Mouse (Mus musculus): ENCODE data around the gene Ddt.

The Ddt gene

GRCm38 (mm10) chr10:75780769-75781578 lies 7.8 kb upstream of the Ddt start, which contains the start of the genes Gm20441 and Gstt3:
Gene Gm20441 (minus strand): TSS chr10:75780954.
Gene Gstt3 (minus strand): TSS chr10:75781414.
- no peak for TF ChIP-seq GATA4 (IDR thresholded peaks at IDR 0.05; ENCODE audit: insufficient replicate concordance, low read length)

DNA sequence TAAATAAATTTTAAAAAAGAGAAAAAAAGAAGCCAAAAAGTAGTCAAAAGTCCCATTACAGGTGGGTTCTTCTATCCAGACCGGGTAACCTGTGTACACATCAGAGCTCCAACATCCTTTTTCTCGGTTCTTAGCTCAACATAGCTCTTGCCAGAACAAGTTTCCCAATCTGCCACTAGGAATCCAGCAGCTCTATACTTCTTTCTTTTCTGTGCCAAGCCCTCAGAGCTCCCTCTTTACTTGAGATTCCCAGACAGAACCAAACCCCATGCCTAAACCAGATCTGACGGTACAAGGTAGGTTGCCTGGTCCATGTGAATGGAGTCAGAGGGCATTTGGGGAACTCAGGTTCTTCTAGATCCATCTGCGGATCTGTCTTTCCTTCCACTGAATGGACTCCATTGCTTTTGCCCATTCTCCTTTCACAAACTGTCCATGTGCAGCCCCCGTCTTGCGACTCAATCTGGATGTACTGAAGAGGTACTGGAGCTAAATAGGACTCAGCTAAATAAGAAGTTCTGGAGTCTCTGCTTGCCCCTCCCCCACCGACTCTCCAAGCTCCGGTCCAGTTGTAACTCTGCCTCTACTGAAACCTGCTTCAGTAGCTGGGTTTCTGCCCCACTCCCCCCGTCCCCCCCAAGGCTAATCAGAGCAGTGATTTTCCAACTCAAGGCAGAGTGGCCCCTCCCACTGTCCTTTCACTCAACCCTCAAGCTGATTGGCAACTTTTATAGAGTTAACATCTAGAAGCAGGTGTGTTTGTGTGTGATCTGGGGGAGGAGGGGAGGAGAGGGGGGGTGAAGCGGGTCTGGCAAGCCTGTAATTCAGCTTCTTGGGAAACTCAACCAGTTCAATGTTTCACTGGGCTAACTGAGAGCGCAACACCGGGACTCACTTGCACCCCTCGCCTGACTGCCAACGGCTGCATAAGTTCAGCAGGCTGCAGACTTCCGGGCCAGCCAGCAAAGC lies 6.3 kb upstream of the Ddt start:
- TF ChIP-seq GATA4 (IDR thresholded peaks at IDR 0.05; ENCODE audit: insufficient replicate concordance, low read length) = no peak

- no peak for TF ChIP-seq GATA4 (IDR thresholded peaks at IDR 0.05; ENCODE audit: insufficient replicate concordance, low read length)
Measured at GRCm38 (mm10) chr10:75777885-75778284, 4.7 kb upstream of the Ddt start.

GRCm38 (mm10) chr10:75776562-75776961 lies 3.3 kb upstream of the Ddt start:
- no peak for TF ChIP-seq GATA4 (IDR thresholded peaks at IDR 0.05; ENCODE audit: insufficient replicate concordance, low read length)

GRCm38 (mm10) chr10:75774587-75774986 lies 1.4 kb upstream of the Ddt start:
- TF ChIP-seq GATA4 (IDR thresholded peaks at IDR 0.05; ENCODE audit: insufficient replicate concordance, low read length) = no peak

DNA sequence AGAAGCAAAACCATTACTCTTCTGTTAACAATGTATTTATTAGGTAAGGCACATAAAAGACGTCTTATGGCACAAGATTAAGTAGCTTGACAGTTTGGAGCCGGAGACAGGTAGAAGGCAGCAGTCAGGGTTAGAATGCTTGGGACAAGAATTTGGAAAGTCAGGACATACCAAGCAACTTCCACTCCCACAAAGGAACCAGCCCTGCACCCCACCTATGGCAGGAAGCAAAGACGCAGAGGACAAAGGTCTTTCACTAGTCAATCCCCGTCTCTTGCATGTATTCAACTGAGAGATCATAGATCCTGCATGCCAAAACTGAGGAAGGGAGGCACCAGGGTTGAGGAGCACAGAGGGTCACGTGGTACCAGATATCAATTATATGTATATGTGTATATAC lies 888 bp upstream of the Ddt start:
- no peak for TF ChIP-seq GATA4 (IDR thresholded peaks at IDR 0.05; ENCODE audit: insufficient replicate concordance, low read length)

DNA sequence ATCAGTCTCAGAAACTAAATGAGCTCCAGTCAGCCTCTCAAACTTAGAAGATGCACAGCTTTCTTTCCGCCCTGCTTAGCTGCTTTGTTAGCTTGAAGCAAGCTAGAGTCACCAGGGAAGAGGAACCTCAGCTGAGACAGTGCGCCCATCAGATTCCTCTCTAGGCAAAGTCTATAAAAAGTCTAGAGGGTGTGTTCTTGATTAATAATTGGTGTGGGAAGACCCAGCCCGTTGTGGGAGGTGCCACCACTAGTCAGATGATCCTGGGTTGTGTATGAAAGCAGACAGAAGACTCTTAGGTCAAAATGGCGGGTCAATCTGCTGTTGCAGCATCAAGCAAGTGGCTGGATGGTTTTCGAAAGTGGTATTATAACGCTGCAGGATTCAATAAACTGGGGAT lies 6.4 kb downstream of the Ddt start:
- TF ChIP-seq GATA4 (IDR thresholded peaks at IDR 0.05; ENCODE audit: insufficient replicate concordance, low read length) = no peak

DNA sequence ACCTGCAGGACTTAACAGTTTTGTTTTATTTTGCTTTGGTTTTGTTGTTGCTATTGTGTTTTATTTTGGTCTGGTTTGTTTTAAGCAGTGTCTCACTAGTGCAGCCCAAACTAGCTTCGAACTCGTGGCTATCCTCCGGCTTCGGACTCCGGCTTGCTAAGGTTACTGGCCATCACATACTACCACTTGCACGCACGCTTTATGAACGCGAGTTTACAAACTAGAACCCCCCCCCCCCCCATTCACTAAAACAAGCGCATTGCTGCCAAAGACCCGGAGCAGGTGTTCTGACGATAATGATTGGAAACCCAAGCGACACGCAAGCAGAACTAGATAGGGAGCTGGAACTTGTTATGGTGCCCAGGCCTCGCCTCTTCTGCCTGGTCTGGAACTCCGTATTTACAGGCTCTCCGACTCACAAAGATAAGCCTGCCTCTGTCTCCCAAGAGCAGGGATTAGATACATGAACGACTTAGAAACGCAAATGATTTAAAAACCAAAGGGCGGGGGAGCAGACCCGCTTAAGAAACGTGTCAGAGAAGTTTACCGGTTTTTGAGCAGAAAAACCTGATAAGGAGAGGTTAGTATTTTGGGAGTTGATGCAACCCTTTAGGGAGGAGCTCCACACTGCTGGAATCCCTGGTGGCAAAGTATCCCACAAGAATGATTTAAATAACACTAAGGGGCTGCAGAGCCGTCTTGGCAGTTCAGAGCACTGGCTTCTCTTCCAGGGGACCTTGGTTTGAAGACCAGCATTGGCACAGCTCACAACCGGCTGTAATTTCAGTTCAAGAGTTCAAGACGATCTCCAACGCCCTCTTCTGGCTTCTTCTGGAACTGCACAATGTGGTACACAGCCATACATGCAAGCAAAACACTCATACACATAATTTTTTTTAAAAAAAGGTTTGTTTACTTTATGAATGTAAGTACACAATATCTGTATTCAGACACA lies 8.4 kb downstream of the Ddt start:
- TF ChIP-seq GATA4 (IDR thresholded peaks at IDR 0.05; ENCODE audit: insufficient replicate concordance, low read length) = no peak

- TF ChIP-seq GATA4 (IDR thresholded peaks at IDR 0.05; ENCODE audit: insufficient replicate concordance, low read length) = peak; percentile 67; the same call in 1 of the 2 replicates
Measured at GRCm38 (mm10) chr10:75763682-75764518, 9.3 kb downstream of the Ddt start, which contains the start of gene Cabin1. Gene Cabin1 (minus strand): TSS chr10:75764341.

GRCm38 (mm10) chr10:75762413-75762812 lies 10.8 kb downstream of the Ddt start:
- TF ChIP-seq GATA4 (IDR thresholded peaks at IDR 0.05; ENCODE audit: insufficient replicate concordance, low read length) = no peak

GRCm38 (mm10) chr10:75760311-75760710 lies 12.9 kb downstream of the Ddt start:
- TF ChIP-seq GATA4 (IDR thresholded peaks at IDR 0.05; ENCODE audit: insufficient replicate concordance, low read length) = no peak

DNA sequence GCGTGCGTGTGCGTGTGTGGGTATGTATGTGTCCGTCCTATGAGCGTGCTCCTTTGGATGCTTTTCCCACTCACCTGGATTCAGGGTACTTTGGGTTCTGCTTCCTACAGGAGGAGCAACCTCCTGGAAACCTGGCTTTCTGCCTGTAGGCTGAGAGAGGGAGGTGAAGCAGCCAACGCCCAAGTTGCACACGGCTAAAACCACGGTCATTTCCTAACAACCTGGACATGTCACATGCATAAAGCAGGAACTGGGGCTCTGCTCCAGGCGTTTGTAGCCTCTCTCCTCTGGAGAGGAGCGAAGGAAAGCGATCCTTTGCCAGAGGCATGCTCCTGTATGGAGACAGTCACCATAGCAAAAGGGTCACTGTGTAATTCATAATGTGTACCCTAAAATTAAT lies 16.5 kb downstream of the Ddt start:
- TF ChIP-seq GATA4 (IDR thresholded peaks at IDR 0.05; ENCODE audit: insufficient replicate concordance, low read length) = no peak

GRCm38 (mm10) chr10:75744017-75744416 lies 29.2 kb downstream of the Ddt start:
- no peak for TF ChIP-seq GATA4 (IDR thresholded peaks at IDR 0.05; ENCODE audit: insufficient replicate concordance, low read length)

GRCm38 (mm10) chr10:75743369-75743768 lies 29.8 kb downstream of the Ddt start:
- no peak for TF ChIP-seq GATA4 (IDR thresholded peaks at IDR 0.05; ENCODE audit: insufficient replicate concordance, low read length)

Measured in liver, adult (tissue).